Mouse (Mus musculus): ENCODE measurements around the gene Nub1.

The Nub1 gene

DNA sequence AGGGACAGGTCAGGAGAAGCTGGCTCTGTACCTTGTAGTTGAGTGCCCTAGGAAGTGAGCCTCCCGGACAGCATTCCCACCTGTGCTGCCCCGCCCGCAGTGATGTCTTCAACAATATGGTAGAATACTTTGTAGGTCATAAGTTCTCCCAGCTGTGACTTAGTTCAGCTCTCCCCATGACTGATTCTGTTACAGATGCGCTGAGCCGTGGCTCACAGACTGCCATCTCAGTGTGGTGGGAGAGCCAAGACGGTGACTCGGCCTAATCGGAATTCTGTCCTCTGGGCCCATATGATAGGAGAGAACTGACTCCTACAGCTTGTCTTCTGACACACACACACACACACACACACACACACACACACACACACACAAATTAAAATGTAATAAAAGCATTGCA, 19.3 kb downstream of the Nub1 start:
- DNase-seq: no peak

DNA sequence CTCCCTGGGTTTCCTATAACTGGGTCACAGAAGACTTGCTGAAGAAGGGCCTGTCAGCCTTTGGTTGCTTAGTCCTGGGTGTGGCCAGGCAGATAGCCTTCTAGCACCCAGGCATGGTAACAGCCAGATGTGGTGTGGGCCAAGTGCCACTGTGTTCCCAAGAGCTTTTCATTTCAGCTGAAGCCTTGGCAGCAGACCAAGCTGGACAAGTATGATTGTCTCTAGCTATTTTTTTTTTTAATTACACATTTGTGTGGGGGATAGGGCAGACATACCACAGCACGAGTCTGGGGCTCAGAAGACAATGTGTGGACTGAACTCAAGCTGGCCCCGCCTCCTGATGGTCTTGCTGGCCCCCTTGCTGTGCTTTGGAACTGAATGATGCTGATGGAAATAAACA, 24.6 kb downstream of the Nub1 start:
- no peak for DNase-seq

DNA sequence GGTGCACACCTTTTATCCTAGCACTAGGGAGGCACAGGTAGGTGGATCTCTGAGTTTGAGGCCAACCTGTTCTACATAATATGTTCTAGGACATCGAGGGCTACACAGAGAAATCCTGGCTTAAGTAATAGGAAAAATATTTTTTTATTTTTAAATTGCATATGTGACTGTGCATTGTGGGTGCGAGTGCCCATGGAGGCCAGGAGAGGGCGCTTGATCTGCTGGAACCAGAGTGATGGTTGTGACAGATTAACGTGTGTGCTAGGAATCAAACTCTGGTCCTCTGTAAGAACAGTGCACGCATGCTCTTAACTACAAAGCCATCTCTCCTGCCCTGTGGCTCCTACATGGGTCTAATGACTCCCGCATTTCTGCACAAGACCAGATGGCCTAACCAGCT, 26.3 kb downstream of the Nub1 start:
- no peak for DNase-seq

DNA sequence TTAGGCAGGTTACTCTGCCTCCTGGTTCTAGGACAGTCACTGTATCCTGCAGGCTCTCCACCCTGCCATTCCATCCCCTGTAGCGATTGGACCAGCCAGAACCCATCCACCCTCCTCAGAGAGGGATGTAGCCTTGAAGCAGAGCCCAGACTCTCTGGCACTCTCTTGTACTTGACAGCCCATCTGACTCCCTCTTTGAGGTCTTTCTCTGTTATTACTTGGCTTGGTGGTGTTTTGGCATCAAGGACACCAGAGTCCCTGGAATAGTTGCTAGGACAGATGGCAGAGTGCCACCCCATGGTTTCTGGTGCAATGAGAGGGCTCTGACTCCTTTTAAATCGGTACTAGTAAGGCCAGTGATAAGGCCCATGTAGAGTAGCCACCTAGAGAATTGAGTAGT, 27.9 kb downstream of the Nub1 start:
- DNase-seq: no peak

DNA sequence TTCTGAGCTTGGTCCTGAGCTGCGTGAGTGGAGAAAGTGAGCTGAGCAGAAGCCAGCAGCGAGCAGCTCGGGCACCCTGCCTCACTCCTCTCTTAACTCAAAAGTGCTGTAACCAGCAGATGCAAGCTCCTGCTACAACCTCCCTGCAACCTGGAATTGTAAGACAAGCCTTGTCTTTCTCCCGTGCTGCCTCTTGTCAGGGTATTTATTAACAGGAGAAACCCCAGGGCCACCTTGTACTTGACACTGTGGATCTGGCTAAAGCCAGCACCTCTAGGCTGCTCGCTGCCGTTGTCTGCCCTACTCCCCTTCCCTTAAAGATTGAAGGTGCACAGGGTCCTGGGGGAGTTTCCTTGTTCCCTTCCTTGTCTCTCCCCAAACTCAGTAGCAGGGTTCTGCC, 28.7 kb downstream of the Nub1 start:
- DNase-seq: no peak

DNA sequence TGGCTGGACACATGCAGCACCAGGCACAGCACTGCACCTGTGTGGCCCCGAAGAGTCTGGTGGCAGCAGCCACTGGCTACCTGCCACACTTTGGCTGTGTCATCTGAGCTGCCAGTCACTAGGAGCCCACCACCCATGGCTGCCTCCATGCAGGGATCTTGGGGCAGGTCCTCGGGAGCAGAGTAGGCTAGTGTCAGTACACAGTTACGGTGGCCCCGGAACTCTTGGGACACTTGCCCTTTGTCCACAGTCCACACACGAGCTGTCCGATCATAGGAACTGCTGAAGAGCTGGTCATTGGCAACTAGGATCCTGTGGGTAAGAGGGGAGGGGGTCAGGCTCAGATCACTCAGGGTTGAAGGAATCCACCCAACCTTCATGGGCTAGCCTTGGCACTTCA, 32.7 kb downstream of the Nub1 start:
- no peak for DNase-seq

DNA sequence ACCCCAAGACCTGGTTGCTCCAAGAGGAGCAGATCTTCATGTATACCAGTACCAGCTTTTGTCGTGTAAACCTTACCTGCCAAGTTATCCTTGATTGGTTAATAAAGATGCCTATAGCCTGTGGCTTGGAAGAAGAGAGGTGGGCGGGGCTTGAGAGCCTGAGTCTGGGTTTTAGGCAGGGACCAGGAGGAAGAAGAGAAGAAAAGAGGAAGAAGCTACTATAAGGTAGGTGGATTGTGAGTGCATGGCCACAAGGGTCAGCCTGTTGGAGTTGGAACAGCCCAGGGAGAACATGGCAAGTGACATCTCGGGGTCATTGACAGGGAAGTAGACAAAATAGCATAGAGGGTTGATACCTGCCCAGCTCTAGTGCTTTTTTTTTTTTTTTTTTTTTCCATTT, 34.5 kb downstream of the Nub1 start:
- DNase-seq: no peak

DNA sequence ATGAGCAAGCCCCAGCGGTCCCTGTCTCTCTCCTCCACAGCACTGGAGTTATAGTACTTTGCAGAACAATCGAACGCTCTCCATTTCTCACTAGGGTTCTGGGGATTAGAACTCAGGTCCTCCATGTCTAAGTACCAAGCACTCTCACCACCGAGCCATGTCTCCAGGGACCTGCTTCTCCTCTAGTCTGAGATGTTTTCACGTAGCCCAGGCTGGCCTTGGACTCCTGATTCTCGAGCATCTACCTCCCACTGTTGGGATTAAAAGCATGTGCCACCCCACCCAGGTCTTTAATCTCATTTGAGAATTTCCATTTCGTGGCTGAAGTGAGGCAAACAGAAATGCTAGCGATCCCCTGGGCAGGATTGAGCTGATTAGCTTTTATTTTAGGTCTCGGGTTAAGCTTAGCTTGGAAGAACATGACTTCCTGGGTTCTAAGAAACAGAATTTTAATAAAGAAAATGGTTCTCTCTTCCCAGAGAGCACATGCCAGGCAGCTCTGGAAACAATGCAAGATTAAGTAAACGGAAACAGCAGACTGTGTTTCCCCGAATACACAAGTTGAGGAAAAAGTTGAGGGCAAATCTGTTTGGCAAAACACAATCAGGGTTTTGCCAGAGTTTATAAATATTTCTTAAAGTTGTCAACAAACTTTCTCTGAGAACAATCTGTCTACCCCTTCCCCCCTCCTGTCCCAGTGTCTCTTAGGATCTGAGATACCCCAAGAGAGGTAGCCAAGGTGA, 38.4 kb downstream of the Nub1 start:
- no peak for DNase-seq

DNA sequence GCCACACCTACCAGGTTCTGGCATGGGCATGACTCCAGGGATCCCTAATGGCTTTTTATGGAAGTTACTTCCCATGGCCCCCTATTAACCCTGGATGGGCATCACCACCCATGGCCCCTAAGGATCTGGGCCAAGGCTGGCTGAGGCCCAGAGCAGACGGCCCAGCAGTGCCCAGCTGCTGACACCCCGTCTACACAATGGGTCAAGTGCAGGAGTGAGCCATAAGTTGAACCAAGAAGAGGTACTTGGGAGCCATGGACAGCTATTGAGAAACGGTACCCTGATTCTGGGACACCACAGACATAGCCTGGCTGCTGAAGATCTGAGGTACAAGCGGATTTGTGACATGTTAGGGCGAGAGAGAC, 38.9 kb downstream of the Nub1 start:
- DNase-seq: no peak

DNA sequence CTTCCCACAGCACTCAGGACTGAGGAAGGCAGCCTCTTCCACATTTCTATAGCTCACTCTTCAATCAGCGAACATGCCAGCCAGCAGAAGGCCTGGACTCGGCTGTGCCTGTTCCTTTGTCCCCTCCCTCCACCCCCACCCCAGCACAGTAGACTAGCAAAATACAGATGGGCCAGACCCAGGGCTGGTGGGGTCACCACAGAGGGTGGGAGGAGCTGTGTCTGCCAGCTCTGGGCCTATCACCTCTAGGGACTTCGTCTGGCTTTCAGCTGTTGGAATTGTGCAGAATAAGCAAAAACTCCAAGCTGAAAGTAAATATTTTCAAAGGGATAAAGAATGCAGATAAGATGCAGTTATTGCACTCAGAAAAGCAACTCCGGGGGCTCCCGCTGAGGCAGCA, 39.5 kb downstream of the Nub1 start:
- no peak for DNase-seq

DNA sequence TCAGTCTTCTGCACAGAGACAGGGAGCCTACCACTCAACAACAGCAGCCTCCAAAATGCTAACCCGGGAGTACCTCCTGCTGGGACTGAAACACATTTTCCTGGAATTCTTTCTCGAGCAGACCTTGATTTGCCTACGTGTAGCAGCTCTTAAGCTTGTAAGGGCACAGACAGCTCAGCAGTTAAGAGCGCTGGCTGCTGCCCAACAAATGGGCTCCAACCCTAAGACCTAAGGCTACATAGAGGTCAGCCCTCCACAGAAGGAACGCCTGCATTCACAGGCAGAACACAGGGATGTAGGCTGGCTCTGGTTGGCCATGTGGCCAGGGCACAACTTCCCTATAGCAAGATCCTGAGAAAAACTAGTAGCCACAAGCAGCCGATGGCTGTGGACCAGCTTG, 40.6 kb downstream of the Nub1 start:
- DNase-seq: no peak

DNA sequence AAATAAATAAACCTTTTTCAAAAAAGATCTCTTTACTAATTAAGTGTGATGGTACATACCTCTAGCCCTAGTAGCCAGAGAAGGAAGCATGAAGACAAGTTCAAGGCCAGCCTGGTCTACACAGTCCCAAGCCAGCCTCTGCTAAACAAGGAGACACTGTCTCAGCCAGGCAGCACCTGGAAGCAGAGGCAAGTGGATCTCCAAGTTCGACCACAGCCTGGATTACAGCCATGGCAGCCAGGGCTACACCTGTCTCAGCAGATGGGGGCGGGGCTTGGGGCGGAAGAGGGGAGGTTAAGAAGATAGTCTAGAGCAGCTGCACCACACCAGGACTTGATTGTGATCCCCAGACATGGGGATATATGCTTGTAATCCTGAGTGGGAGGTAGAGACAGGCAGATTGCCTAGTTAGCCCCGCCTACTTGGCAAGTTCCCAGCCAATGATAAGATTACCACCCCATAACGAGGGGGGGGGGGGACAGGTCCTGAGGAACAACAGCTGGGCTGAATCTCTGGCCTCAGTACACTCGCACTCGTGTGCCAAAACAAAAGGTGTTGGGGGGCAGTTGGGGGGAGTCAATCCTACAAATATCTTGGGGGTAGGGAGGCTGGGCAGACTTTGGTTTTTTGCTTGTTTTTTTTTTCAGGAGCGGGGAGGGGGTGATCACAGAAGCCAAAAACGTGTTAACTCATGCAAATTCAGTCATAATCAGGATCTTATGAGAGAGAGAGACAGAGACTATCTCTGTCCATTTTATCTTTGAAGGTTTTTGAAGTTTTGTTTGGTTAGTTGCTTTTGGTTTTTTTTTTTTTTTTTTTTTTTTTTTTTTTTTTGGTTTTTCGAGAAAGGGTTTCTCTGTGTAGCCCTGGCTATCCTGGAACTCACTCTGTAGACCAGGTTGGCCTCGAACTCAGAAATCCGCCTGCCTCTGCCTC, 41.8 kb downstream of the Nub1 start:
- DNase-seq: peak in 1 of 2 experiments; percentile 29

DNA sequence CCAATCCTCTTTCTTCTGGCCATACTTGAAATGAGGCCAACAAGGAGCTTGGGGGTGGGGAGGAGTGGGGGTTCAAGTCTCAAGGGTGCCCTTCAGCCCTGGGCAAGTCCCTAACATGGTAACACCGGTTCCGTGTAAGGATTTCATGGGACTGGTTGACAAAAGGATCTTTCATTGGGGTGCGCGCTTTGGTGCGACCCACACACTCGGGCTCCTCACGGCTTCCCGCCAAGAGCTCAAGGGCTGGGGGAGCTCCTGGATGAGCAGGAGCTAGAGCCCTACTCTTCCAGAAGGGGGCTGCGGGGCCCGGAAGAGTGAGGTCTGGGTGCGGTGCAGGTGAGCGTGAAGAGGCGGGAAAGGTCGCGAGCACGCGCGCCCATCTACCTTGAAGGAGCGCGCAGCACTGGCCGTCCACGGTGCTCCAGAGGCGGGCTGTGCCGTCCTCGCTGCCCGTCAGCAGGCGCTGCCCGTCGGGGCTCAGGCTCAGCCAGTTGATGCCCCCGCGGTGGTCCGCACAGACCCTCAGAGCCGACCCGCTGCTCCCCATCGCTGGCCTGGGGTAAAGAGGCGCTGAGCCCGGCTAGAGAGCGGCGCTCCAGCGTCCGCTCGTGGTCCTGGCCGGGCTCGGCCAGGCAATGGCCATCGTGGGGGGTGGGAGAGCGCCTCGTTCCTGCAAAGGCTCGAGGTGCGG, 44.6 kb downstream of the Nub1 start:
- no peak for DNase-seq

DNA sequence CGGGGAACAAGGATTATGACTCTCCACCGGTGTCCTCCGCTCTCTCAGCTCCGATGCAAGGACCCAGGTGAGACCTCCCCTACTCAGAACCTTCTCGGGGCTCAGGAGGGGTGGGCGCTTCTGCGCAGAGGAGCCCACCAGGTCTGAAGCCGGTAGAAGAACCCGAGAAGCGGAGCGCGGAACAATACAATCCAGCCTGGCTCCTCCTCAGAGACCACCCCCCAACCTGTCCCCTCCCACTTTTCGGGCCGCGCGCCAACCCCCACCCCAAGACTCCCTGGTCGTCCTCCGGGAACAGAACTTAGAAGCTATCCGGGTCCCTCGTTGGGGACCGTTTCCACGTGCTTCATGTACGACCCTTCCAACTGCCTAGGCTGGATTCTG, 45.1 kb downstream of the Nub1 start, which contains the start of gene Wdr86:
TSS of gene Wdr86 (minus strand) at position 240 of the 384 bp plus-strand sequence.
- no peak for DNase-seq

DNA sequence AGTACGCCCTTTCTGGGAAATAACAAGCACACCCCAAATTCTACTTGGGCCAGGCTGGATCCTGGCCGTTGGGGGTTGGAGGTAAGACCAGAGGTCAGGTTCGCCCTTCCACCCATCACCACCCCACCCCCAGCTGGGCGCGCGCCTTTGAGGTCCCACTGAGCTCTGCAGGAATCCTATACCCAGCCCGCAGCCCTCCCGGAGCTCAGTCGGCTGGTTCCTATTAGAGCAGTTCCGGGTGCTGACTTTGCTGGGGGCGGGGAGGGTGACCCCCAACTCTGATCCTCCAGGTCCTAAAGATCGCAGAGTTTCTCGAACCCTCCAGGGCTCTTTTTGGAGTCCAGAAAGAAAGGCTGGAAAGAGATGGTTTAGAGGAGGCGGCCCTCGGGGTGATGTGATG, 45.7 kb downstream of the Nub1 start:
- no peak for DNase-seq

DNA sequence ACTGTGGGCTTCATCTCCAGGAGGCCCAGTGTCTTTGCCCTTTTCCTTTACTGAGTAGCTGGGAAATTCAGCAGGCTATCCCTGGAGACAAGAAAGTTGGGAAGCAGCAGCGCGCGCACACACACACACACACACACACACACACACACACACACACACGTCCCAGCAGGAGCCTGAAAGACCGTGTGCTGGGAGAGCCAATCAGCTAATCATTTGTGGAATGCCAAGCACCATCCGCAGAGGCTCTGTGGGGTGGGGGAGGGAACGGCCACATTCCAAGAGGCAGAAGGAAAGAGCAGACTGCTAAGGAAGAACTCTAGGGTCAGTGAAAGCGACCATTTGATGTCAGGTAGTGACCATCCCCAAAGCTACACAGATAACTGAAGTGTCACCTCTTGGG, 47.8 kb downstream of the Nub1 start:
- no peak for DNase-seq

DNA sequence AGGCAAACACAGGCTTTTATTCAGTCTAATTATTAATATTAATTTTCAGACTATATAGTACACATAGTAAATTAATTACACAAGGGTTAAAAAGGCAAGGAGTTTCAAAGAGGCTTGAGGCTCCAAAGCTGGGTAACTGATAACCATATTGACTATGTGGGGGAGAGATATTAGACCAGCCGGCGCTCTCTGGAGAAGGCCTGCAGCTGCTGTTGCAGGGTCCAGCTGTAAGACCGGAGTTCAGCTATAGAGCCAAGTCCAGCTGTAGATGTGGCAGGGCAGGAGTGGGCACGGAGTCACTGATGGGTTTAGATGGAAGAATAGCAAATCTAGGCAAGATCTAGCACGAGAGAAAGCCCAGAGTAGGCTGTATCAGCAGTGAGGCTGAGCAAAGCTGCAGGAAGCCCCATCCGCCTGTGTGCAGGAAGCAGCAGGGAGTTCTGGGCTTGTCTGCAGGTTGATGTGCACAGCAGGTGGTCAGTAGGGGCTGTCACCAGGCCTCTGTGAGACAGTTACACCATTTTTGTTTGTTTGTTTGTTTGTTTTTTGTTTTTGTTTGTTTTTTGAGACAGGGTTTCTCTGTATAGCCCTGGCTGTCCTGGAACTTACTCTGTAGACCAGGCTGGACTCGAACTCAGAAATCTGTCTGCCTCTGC, 48.6 kb downstream of the Nub1 start:
- DNase-seq: no peak

DNA sequence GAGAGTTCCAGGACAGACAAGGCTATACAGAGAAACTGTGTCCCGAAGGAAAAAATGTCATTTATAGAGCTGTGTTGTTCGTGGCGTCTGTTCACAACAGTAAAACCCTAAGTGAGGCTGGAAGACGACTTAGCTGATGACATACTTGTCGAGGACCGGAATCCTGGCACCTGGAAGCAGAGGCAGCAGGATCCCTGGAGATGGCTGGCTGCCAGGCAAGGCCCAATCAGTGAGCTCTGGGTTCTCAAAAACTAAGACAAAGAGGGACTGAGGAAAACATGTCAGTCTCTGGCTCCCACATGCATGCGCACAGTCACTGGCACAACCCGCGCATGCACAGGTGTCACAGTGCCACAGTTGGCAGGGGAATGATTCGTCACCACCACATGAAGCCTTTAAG, 52.3 kb downstream of the Nub1 start:
- DNase-seq: no peak

DNA sequence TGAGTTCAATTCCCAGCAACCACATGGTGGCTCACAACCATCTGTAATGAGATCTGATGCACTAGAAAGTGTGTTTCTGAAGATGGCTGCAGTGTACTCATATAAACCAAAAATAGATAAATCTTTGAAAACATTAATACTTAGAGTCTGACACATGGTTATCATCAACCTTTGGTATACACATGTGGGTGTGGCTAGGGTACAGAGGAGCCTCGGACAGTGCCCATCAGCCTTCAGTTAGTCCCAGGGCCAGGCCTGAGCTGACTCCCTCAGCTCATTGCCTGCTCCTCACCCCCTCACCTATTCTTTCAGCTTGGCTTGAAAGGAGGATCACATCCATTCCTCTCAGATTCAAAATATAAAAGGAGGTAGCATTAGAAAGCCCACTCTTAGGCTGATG, 53.2 kb downstream of the Nub1 start:
- DNase-seq: no peak

DNA sequence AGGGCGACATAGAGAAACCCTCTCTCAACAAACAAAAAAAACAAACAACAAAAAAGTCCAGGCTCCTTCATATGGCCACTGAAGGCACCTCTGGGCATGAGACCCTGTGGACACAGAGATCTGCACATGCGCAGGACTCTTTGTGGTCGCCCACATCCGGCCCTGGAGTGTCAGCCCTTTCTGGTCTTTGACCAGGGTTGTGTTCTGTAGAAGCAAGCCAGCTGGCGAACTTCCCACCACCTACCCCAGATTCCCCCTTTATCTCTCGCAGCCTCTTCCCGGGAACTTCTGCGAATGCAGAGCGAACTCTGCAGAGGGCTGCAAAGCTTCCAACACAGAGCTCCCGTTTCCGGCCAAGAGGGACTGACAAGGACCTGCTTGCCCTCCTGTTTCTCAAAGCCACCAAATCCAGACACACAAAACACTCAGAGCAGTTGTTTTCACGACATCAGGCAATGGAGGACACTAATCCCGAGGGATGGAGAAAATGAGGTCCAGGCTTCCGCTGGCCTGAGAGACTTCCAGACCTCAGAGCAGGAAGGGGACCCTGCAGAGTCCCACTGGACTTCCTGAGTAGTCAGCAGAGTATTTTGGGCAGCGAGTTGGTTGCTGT, 53.9 kb downstream of the Nub1 start:
- peak; percentile 55 to 59 for DNase-seq

DNA sequence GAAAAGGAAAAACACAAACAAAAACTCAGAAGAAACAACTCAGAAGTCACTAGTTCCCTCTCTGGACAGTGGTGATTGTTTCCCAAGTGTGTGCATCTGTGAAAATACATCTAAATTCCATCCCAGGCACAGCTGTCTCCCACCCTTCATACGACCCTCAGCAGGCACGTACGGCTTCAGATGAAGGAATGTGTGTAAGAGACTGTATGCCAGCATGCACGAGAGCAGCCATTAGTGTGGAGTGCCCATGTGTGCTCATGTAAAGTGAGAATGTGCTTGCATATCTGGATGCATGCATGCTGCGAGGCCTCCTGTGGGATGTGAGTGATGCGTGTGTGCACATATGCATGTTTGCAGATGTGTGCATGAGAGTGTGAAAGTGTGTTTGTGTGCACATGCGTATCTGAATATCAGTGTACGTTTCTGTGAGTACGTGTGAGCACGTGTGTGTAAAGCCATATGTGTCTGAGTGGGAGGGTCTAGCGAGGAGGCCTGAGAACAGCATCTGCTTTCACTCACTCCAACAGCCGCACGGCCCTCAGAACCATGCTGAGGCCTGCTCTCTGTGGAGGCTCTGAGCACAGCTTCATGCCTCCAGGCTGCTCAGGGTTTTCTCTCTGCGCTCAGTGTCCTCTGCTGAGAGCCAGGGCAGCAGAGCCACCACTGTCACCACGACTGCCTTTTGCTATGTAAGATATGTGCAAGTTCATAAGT, 56.0 kb downstream of the Nub1 start:
- DNase-seq: no peak

DNA sequence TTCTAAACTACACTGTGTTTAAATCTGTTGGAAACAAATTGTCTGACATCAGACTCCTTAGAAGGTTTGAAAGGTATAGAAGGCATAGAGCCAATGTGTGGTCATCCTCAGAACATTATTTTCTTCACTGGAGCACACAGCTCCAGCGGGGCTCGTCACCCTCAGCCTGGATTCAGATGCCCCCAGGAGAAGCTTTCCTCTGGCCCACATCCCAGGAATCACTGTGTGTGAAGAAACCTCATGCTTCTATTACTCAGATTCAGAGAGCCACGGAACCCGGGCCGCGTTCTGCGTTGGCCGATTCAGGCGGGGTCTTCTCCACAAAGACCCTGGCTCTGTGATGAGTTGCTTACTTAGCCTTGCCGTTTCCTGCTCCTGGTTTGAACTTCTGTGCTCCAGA, 58.6 kb downstream of the Nub1 start:
- no peak for DNase-seq

All from thymus, postnatal 36 days (tissue).